Mouse (Mus musculus) gastrocnemius, postnatal 4 days (tissue): ENCODE measurements at regions not wholly inside any gene's neighbourhood (a gene's known extent, or its start where the extent isn't known, plus 50 kb on each side); places are given as distances from the start of the nearest gene placed in this dataset.

Experiments used
- DNase-seq, 2 experiments: peaks; one replicate each; pipeline ENCODE4 v3.0.0; 2021 to 2022; ENCODE audit warnings: low spot score in 2 of 2, mixed read lengths in 2 of 2

- DNase-seq: no peak
Measured at GRCm38 (mm10) chr4:47622851-47623743, 148.6 kb downstream of the Sec61b start.

GRCm38 (mm10) chr4:47630006-47630405, 155.5 kb downstream of the Sec61b start:
- DNase-seq: no peak

GRCm38 (mm10) chr4:47630427-47630826, 156.0 kb downstream of the Sec61b start:
- no peak for DNase-seq

GRCm38 (mm10) chr4:47638876-47639494, 164.5 kb downstream of the Sec61b start:
- no peak for DNase-seq

GRCm38 (mm10) chr4:47645093-47645492, 170.6 kb downstream of the Sec61b start:
- DNase-seq: no peak

GRCm38 (mm10) chr4:47648701-47649100, 174.2 kb downstream of the Sec61b start:
- DNase-seq: no peak

GRCm38 (mm10) chr4:47649951-47650350, 175.5 kb downstream of the Sec61b start:
- DNase-seq: no peak

GRCm38 (mm10) chr4:47651521-47651920, 177.1 kb downstream of the Sec61b start:
- no peak for DNase-seq

- no peak for DNase-seq
Measured at GRCm38 (mm10) chr4:47653143-47653542, 178.7 kb downstream of the Sec61b start.

- no peak for DNase-seq
Measured at GRCm38 (mm10) chr4:47669519-47669918, 195.1 kb downstream of the Sec61b start.

- peak in 1 of 2 experiments; percentile 17 for DNase-seq
Measured at GRCm38 (mm10) chr4:47670476-47670875, 196.0 kb downstream of the Sec61b start.

GRCm38 (mm10) chr4:47671362-47671761, 196.9 kb downstream of the Sec61b start:
- no peak for DNase-seq

GRCm38 (mm10) chr4:47681141-47681540, 206.7 kb downstream of the Sec61b start:
- DNase-seq: no peak

- DNase-seq: no peak
Measured at GRCm38 (mm10) chr4:47691207-47691606, 216.7 kb downstream of the Sec61b start.

GRCm38 (mm10) chr4:47692654-47693053, 218.2 kb downstream of the Sec61b start:
- no peak for DNase-seq

- no peak for DNase-seq
Measured at GRCm38 (mm10) chr4:47693221-47693620, 218.8 kb downstream of the Sec61b start.

GRCm38 (mm10) chr4:47697071-47697470, 222.6 kb downstream of the Sec61b start:
- no peak for DNase-seq

GRCm38 (mm10) chr4:47698514-47698913, 224.1 kb downstream of the Sec61b start:
- DNase-seq: no peak

- no peak for DNase-seq
Measured at GRCm38 (mm10) chr4:47698926-47699325, 224.5 kb downstream of the Sec61b start.

- DNase-seq: no peak
Measured at GRCm38 (mm10) chr4:47703501-47703900, 229.0 kb downstream of the Sec61b start.

GRCm38 (mm10) chr4:47704607-47705006, 230.1 kb downstream of the Sec61b start:
- DNase-seq: no peak

GRCm38 (mm10) chr4:47707966-47708365, 233.5 kb downstream of the Sec61b start:
- DNase-seq: no peak

- no peak for DNase-seq
Measured at GRCm38 (mm10) chr4:47713387-47713786, 238.9 kb downstream of the Sec61b start.
